Mouse (Mus musculus) cerebellum, adult 11-12 months (tissue): ENCODE measurements around the gene Patz1.

Experiments used
- DNase-seq: peaks from one replicate; pipeline ENCODE4 v3.0.0; 2022

Gene Patz1

GRCm38 (mm10) chr11:3330991-3331750 lies 42.5 kb downstream of the Patz1 start:
- DNase-seq: peak; percentile 51

GRCm38 (mm10) chr11:3331756-3332642 lies 43.3 kb downstream of the Patz1 start:
- DNase-seq: peak; percentile 96

GRCm38 (mm10) chr11:3333111-3333695 lies 44.5 kb downstream of the Patz1 start:
- DNase-seq: peak; percentile 59

GRCm38 (mm10) chr11:3334141-3334710 lies 45.6 kb downstream of the Patz1 start:
- DNase-seq: no peak

- no peak for DNase-seq
Measured at GRCm38 (mm10) chr11:3334711-3335316, 46.1 kb downstream of the Patz1 start.

GRCm38 (mm10) chr11:3335651-3336216 lies 47.1 kb downstream of the Patz1 start:
- DNase-seq: peak; percentile 92

- DNase-seq: peak; percentile 48
Measured at GRCm38 (mm10) chr11:3336602-3337001, 47.9 kb downstream of the Patz1 start.

- DNase-seq: peak; percentile 91
Measured at GRCm38 (mm10) chr11:3337173-3337955, 48.7 kb downstream of the Patz1 start.

GRCm38 (mm10) chr11:3337961-3338360 lies 49.3 kb downstream of the Patz1 start:
- DNase-seq: no peak

GRCm38 (mm10) chr11:3341476-3341875 lies 52.8 kb downstream of the Patz1 start:
- DNase-seq: no peak

- no peak for DNase-seq
Measured at GRCm38 (mm10) chr11:3344916-3345315, 56.2 kb downstream of the Patz1 start.

GRCm38 (mm10) chr11:3346351-3346750 lies 57.7 kb downstream of the Patz1 start:
- no peak for DNase-seq

GRCm38 (mm10) chr11:3347091-3347834 lies 58.6 kb downstream of the Patz1 start:
- peak; percentile 83 for DNase-seq

GRCm38 (mm10) chr11:3347835-3348195 lies 59.1 kb downstream of the Patz1 start:
- no peak for DNase-seq

- DNase-seq: peak; percentile 61
Measured at GRCm38 (mm10) chr11:3348576-3349342, 60.1 kb downstream of the Patz1 start.

- DNase-seq: no peak
Measured at GRCm38 (mm10) chr11:3349343-3349695, 60.6 kb downstream of the Patz1 start.

GRCm38 (mm10) chr11:3352131-3352530 lies 63.5 kb downstream of the Patz1 start:
- DNase-seq: no peak

- no peak for DNase-seq
Measured at GRCm38 (mm10) chr11:3352990-3353585, 64.4 kb downstream of the Patz1 start.
